ENCODE assay signal across 12 mouse cellular contexts in the genomic region with DNA sequence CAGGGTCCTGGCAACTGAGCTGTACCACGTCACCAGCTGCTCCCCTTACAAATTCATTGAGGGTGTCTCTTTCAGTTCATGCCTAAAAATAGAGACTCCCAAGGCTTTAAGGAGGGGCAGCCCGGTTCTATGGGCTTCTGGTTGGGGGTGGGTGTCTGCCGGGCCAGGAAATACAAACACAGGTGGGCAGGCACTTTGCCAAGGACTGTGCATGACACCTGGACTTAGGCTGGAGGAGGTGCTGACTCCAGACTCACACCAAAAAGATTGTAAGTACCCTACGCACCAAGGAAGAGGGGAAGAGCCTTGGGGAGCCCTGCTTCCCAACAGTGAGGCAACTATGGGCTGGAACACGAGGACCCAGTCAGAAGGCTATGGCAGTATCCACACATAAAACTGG. TPM values are rescaled to one million over a fixed set of nuclear protein-coding genes. Genes with fewer than 3 reads are reported as not detected.
A peak's percentile ranks its signal among the peaks of the same experiment; 100 is the strongest.
DNase-seq lines count a peak whose midpoint lies in the region.
"Had no signal": no experiment of that assay in that cellular context is flagged by ENCODE, and none has a peak within 500 bp of the region (broad histone marks: within the 10 kb centered on the region; RNA-seq: fewer than 3 reads in every experiment).

No protein-coding gene starts in this region.

- intact Hi-C loops in left cerebral cortex, postnatal 4 days (cut with DNase I), result no loop called here
- intact Hi-C loops in left cerebral cortex, postnatal 25 days (cut with DNase I), result no loop called here

- peak; percentile 48 to 49 for DNase-seq in cerebellum, postnatal 10 days
- DNase-seq in cerebellum, postnatal 4 days (ENCODE audit: low spot score in 2 of 2), result no peak
- peak; percentile 15 for DNase-seq in gastrocnemius, adult 18-20 months (ENCODE audit: low spot score)
- DNase-seq in gastrocnemius, postnatal 10 days, result no peak
- peak; percentile 16 for DNase-seq in left cerebral cortex, postnatal 4 days
- no peak for DNase-seq in left cerebral cortex, postnatal 25 days (ENCODE audit: low spot score in 2 of 2)
- DNase-seq: adrenal gland, adult 8-10 months; adrenal gland, postnatal 25 days; cerebellum, adult 18-20 months; cerebellum, adult 9-10 months; heart, adult 11 months; kidney, adult 11 months had no signal

RNA-seq across cellular contexts. Expression of a gene that starts 44.1 kb away (rescaled TPM):
- total RNA-seq in gastrocnemius, adult 18-20 months (2021), result 1 to 10 TPM; 3.0 to 8.3 TPM
- total RNA-seq in gastrocnemius, postnatal 10 days (2021), result 10 to 100 TPM; 14.1 to 23.2 TPM
- 1 to 10 TPM; 4.7 to 7.0 TPM for total RNA-seq in left cerebral cortex, postnatal 4 days (2021)
- total RNA-seq in left cerebral cortex, postnatal 25 days (2021), result 10 to 100 TPM; 16.1 TPM

Comparison
In these comparisons a context has a peak if more than half of its experiments do, and no peak if none do; other contexts are left out.
1. DNase-seq: peak in cerebellum, postnatal 10 days (2 of 2), gastrocnemius, adult 18-20 months (single experiment) and left cerebral cortex, postnatal 4 days (single experiment); none in cerebellum, postnatal 4 days (0 of 2), gastrocnemius, postnatal 10 days (single experiment) and left cerebral cortex, postnatal 25 days (0 of 2).